Mouse (Mus musculus) gastrocnemius, adult 2 months (tissue): ENCODE measurements around the gene Sipa1l1. TPM values are rescaled to one million over a fixed set of nuclear protein-coding genes. Genes with fewer than 3 reads are reported as not detected.

ENCODE experiments used
- DNase-seq: peaks from one replicate; pipeline ENCODE4 v3.0.0; 2022
- H3K27ac ChIP-seq: fragments of 200-600 bp; 2 replicates; pipeline ENCODE4 v1.8.1; 2022; ENCODE audit warnings: mild to moderate bottlenecking
- H3K4me3 ChIP-seq: fragments of 200-600 bp; 2 replicates; pipeline ENCODE4 v1.8.1; 2022; ENCODE audit warnings: mild to moderate bottlenecking, moderate library complexity
- CTCF ChIP-seq: fragments of 200-600 bp; IDR thresholded peaks from 2 replicates; pipeline ENCODE4 v1.8.1; 2022; ENCODE audit warnings: antibody characterized with exemption, mild to moderate bottlenecking, moderate library complexity
- intact Hi-C: fragments of 180-260 bp; cut with DNase I; formaldehyde crosslinking; loops from one replicate; pipeline ENCODE4 v1.15.1; 2025
- total RNA-seq, 2 experiments: library from RNA; stranded (reverse); gene quantifications; 2 replicates each; pipeline ENCODE4 v1.2.3; 2021

Gene Sipa1l1
- total RNA-seq, 2 experiments from 2014 or later: 7.4 to 10.6 TPM

DNA sequence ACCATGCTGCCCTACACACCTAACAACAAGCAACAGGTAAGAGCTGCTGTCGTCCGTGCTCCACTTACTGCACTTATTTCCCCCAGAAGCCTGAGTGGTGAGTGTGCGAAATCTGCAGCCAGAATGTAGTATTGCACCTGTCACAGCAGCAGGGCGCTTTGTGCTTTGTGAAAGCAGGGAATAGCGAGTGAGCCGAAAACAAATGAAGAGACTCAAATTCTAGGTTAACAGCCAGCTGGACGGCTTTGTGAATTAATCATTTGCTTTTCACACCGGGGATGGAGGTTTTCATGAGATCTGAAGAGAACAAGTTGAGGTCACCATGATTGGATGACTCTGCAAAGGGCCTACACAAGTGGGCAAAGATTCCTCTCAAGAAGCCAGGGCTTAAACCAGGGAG lies 215.6 kb downstream of the Sipa1l1 start:
- TF ChIP-seq CTCF: no peak
- intact Hi-C loops: no loop called here

DNA sequence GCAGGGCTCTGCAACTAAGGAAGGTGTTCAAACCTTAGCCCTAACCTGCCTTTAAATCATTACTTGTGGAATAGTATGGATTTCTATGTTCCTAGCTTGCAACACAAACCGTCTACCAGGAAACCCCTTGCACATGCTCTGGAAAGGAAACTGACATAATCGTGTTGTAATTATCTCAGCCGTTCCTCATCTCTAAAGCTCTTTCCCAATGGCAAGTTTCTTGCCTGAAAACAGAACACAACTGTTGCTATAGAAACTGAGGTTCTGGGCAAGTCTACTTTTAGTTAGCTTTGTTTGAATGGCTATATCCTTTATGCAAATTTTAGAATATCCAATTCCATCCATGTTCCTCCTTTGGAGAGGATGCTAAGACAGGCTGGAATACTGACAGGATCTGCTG lies 217.9 kb downstream of the Sipa1l1 start:
- Histone ChIP-seq H3K4me3 (no peak overlapping the region), H3K27ac (no peak overlapping the region)
- TF ChIP-seq CTCF: no peak
- DNase-seq: no peak
- intact Hi-C loops: no loop called here

More for the DNA sequence above, 215.6 kb downstream of the Sipa1l1 start:
- DNase-seq: no peak
- no peak overlapping the region for H3K27ac ChIP-seq
- H3K4me3 ChIP-seq: no peak overlapping the region

DNA sequence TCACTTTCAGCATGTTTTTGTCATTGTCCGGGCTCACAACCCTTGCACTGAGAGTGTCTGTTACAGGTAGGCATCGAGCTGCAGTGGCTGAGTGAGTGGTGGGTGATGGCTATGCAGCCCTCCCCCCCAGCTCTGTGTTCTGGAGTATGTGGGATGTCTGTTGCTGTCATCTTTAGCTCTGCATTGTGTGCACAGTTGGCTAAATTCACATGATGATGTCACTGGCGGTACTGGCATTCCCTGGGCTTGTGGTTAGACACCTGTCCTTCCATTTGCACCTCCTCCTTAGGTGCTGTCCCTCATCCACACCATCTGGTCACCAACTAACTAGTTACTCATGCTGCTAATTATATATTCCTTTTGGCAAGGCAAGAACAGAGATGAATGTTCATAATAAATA lies 218.5 kb downstream of the Sipa1l1 start:
- intact Hi-C loops: no loop called here
- TF ChIP-seq CTCF: no peak
- H3K27ac ChIP-seq: no peak overlapping the region
- no peak overlapping the region for H3K4me3 ChIP-seq
- DNase-seq: no peak

DNA sequence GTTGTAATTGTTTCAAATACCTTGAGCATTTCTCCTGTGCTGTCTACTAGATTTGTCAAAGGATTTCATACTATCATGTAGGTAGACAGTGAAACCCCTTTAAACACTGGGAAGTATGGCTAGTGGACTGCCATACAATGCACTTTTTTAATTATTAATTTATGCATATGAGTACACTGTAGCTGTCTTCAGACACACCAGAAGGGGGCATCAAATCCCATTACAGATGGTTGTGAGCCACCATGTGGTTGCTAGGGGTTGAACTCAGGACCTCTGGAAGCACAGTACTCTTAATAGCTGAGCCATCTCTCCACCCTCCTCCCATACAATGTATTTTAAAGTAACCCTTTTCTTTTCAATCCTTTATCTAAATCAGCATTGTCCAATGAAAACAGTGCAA lies 219.0 kb downstream of the Sipa1l1 start:
- intact Hi-C loops: no loop called here
- peak; percentile 4; the same call in 1 of the 2 replicates for TF ChIP-seq CTCF
- Histone ChIP-seq H3K4me3 (no peak overlapping the region), H3K27ac (no peak overlapping the region)
- no peak for DNase-seq

DNA sequence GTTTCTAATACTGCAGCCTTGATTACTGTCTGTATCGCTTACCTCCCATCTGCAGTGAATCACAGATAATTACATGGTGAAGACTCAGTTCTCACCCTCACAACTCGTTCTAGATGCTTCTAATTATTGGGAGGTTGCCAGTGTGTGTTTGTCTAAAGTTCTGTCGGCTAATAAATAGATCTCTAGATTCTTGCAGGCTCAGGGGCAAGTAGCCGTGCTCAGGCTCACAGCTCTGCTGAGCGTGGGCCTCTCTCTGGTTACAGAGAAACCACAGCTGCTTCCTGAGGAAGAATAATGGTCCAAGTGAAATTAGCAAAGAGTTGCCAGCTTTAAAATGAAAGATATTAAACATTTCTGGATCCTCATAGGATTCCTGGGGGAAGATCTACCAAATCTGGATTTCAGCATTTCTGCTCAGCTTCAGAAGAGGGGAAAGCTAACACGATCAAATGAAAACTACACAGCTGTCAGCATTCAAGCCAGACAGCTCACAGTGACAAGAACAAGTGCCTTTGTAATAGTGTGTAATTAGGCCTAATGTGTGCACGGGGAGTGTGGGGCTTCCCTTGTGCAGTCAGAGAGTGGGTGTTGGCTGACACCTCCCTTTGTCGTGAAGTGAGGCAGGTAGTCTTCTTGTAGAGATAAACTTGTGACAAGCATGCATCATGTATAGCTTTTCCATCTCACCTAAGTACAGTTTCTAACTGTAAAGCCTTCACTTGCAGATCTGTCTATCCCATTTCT lies 225.2 kb downstream of the Sipa1l1 start:
- intact Hi-C loops: no loop called here
- Histone ChIP-seq H3K27ac (no peak overlapping the region), H3K4me3 (no peak overlapping the region)
- no peak for DNase-seq
- TF ChIP-seq CTCF: no peak

DNA sequence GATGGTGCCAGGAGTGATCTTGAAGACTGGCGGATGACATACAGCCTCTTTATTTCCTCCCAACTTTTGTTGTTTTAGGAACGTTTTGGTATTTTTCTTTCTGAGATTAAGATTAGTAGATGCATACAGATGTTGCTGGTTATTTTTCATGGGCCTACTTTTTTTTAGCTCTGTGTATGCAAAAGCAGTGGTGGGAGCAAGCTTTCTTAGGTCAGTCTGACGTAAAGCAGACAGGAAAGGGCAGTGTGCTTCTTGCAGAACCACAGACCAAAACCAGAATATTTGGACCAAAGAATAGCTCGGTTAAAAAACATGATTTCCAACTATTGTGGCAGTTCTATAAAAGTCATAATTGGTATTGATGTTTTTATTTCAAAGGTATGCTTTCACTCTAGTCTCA lies 226.1 kb downstream of the Sipa1l1 start:
- intact Hi-C loops: no loop called here
- DNase-seq: no peak
- Histone ChIP-seq H3K27ac (no peak overlapping the region), H3K4me3 (no peak overlapping the region)
- TF ChIP-seq CTCF: no peak

DNA sequence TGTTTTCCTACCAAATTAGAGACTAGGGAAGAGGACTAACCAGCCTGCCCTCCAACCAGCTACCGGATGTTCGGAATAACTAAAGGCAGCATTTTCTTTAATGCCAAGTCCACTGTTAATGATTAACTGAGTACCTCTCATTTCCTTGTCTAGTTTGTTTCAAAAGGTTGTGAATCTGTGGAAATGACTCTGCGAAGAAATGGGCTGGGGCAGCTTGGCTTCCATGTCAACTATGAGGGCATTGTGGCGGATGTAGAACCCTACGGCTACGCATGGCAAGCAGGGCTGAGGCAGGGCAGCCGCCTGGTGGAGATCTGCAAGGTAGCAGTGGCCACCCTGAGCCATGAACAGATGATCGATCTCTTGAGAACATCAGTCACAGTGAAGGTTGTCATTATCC lies 228.1 kb downstream of the Sipa1l1 start:
- no peak for DNase-seq
- TF ChIP-seq CTCF: no peak
- Histone ChIP-seq H3K4me3 (no peak overlapping the region), H3K27ac (no peak overlapping the region)
- intact Hi-C loops: no loop called here

DNA sequence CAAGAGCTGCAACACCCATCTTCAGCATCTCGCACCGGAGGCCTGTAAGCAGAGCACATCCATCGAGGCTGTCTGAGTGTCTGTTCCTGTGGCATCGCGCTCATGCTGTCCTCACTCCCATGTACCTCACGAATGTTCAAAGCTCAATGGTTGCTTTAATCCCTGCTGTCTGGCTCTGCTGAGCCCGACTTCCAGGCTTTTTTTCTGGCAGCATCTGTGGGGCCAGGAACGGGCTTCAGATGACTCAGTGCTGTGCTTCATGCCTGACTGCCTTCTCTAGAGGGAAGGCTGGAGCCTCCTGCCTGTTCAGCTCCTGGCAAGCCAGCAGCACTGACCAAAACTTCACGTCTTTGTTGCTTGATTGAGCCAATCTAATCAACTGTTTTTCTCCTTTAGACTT lies 228.6 kb downstream of the Sipa1l1 start:
- intact Hi-C loops: no loop called here

DNA sequence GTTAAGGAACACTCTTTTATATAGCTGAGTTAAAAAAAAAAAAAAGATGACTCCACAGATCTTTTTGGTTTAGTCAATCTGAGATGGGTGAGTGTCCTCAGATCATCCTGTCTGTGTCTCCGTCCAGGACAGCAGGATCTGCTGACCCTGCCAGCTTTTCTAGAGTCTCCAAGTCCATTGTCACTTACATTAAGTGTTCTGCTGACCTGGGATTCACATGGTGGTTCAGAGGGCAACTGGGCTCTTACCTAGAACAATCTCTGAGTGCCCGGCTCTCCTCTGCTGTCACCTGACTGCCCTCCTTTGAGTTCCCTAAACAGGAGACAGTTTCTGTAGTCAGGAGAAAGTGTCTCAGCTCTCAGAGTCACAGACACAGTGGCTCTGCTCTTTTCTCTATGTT lies 229.8 kb downstream of the Sipa1l1 start:
- TF ChIP-seq CTCF: no peak
- intact Hi-C loops: no loop called here

More for the DNA sequence above, 228.6 kb downstream of the Sipa1l1 start:
- no peak overlapping the region for H3K4me3 ChIP-seq
- TF ChIP-seq CTCF: no peak
- DNase-seq: peak; percentile 49
- H3K27ac ChIP-seq: no peak overlapping the region

DNA sequence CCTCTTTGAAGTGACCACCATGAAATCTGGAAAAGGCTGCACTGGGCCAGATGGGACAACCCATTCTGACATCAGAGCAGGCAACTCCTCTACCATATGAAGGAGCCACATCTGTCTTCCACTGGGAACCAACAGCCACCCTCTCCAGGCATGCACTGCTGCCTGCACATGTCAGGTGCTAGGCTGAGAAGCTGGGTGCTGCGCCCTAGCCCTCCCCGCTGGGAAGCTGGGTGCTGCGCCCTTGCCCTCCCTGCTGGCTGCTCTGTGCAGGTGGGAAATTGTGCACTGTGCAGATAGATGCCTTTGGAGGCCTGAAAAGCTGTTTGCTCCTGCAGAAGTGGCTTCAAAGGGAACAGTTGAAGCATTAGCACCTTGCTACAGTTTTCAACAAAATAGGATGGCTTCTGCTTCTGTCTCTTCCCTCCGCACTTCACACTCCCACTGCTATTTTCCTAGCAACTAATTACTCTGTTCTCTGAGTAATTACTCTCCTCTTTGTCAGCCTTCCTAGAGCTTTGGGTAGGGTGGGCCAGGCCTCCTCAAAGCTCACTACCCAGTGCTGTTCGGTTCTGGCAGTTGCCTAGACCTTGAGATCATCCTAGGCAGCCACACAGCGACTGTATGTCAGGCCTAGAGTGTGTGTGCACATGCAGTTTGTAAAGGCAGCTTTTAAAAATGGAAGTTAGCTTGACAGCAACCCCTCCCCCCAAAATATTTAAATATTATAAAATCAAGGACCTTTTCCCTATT lies 231.0 kb downstream of the Sipa1l1 start:
- no peak for TF ChIP-seq CTCF
- H3K27ac ChIP-seq: no peak overlapping the region
- intact Hi-C loops: no loop called here
- no peak for DNase-seq
- H3K4me3 ChIP-seq: no peak overlapping the region

More for the DNA sequence above, 229.8 kb downstream of the Sipa1l1 start:
- Histone ChIP-seq H3K27ac (no peak overlapping the region), H3K4me3 (no peak overlapping the region)
- DNase-seq: no peak

DNA sequence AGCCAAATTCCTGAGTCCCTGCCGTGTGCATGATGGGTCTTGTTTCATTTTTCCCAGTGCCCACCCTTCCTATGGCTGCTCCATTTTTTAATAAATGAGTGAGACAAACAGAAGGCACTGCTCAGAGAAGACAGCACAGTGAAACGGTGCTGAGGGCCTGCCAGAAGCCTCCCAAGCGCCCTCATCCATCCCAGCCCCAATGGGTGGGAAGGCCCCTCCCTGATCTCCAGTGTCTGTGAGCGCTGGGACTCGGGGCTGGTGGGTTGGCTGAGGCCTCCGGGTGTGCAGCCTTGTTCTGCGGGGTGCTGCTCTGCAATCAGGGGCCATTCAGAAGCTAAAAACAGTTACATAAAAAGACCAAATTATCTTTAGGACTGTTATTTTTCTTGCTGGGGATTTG lies 231.7 kb downstream of the Sipa1l1 start:
- no peak for DNase-seq
- intact Hi-C loops: no loop called here
- Histone ChIP-seq H3K27ac (no peak overlapping the region), H3K4me3 (no peak overlapping the region)
- no peak for TF ChIP-seq CTCF

DNA sequence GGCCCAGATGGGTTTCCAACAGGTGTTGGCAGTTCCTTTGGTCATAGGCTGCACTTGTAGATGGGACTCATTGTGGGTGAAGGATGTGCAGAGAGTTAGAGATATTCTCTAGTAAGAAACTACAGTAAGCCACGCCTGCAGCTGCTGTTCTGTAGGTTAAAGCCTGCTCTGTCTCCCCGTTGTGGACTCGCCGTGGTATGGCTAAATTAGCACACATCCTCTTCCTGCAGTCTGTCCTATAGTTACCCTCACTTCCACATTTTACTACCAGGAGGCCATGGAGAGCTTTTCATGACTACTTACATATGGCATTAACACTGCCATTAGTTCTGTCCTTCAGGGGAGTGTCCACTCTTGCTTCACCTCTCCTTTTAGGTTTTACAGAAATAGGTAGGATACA lies 232.3 kb downstream of the Sipa1l1 start:
- no peak overlapping the region for H3K4me3 ChIP-seq
- DNase-seq: no peak
- intact Hi-C loops: no loop called here
- no peak overlapping the region for H3K27ac ChIP-seq
- no peak for TF ChIP-seq CTCF

DNA sequence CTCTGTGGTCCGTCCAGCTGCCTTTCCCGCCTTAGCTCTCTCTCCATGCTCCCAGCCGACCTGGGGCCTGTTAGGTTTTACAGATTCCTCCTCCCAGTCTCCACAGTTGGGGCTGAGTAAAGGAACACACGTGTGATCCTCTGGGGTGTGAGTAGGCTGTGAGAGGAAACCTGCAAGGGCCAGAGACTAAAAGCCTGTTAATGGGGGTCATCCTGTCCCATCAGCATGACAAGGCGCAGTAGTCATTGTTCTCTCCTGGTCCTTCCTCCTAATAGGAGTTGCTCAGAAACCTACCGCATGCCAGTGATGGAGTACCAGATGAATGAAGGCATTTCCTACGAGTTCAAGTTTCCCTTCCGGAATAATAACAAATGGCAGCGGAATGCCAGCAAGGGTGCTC lies 233.5 kb downstream of the Sipa1l1 start:
- H3K27ac ChIP-seq: no peak overlapping the region
- no peak for DNase-seq
- TF ChIP-seq CTCF: no peak
- no peak overlapping the region for H3K4me3 ChIP-seq
- intact Hi-C loops: no loop called here
